Mouse (Mus musculus): Measurements from ENCODE around the gene Pon3.

DNA sequence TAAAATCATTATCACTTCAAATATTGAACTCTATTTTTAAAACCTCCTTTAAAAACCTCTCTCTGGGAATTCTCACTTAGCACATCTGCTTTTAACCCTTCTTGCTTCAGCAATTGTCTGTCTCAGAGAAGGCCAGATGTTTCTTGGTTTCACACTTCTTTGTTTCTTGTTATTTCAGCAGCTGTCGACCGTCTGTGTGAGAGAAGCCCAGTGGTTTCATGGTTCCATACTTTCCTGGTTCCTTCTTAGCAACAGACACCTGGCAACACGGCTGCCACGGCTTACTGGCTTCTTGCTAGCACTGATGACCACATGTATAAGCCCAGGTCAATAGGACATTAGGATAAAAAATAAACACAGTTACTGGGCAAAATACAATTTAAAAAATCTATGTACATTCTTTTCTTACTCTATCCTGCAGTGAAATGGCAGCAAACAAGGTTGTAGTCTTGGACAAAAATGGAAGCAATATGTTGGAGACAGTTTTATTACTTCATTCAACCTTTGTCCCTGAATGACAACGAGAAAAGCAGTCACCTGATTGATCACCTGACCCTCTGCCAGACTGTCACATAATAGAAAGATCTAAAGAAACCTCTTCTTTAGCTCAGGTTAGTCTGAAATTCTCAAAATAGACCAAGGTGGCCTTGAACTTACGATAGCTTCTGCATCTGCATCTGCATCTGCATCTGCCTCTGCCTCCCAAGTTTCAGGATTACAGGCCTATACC is 24.7 kb upstream of the Pon3 start:
- TF ChIP-seq POLR2A (IDR thresholded peaks at IDR 0.05; ENCODE audit: insufficient read depth, low read length) (no peak), EP300 (IDR thresholded peaks at IDR 0.05; ENCODE audit: insufficient read depth, low read depth, low read length) (no peak)
